Mouse (Mus musculus) monocyte, adult 2 months (primary cell): Measurements from ENCODE around the gene Ntm.

Experiments used
- DNase-seq, 2 experiments: peaks; one replicate each; pipeline ENCODE4 v3.0.0; 2022; ENCODE audit warnings: low spot score in 2 of 2, low read depth in 1 of 2

Ntm gene

GRCm38 (mm10) chr9:29514588-29515356 lies 448.2 kb downstream of the Ntm start:
- DNase-seq, result no peak

- DNase-seq, result no peak
These were observed 466.9 kb downstream of the Ntm start for GRCm38 (mm10) chr9:29496002-29496401.

DNA sequence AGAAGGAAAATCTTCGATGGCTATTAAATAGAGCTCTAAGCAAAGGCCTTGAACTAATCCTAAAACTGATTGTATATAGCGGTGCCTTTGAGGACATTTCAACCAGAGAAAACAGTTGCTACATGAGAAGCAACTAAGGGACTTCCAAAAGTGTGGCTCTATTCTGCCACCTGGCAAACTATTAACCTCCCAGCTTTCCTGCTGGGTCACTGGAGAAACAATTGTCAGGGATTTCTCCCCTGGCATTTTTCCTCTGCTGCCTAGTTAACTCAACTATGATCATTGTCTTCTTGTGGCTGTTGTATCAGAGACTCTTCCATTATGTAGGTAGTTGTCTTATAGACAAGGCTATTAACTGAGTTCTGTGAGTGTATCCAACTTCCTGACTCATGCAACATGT lies 480.7 kb downstream of the Ntm start:
- DNase-seq, result no peak

DNA sequence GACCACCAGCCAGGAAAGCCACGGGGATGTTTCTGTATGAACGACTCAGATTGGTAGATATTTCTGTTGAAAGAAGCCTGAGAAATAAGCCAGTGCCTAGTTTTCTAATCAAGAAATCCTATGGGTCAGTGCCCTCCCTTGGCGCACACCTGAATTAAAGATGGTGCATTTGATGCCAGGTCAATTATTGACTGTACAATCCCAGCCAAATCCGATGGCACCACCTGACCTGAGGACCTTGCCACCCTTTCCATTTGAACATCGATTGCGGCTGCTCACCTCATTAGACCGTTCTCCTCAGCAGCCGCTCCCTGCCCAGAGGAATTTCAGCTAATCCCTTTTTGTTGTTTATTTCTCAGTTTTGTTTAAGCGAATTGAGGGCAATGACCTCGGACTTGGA lies 483.9 kb downstream of the Ntm start:
- no peak for DNase-seq

DNA sequence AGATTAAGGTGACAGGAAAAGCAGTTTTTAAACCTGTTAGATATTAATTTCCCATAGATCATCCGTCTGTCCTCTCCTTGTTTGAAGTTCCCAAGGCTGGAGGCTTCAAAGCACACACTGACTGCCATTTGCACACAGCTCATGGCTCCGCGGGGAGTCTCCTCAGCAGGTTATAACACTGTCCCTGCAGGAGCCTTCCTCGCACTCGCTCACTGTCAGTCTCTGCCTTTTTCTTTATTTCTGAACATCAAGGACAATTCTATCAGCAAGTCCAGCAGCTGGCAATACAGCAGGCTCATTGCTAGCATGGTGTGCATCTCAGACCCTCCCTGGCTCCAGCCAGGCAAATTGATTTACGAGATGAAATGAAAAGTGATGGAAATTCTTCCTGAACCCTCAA lies 485.7 kb downstream of the Ntm start:
- no peak for DNase-seq

DNA sequence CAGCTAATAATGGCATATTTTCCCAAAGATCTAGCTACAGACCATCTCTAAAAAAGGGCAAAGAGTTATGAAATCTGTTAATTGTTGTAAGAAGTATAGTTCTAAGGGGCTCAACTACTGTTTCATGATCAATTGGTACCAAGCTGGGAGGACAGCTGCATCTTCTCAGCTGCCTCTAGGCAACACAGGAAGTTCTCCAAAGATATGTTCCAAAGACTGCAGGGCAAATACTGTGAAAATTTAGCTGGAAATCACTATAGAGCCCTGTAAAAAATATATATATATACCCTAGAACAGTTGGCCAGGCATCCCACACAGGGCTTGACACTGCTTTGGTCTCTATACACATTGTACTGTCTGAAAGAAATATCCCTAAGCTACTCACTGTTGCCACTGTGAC lies 489.5 kb downstream of the Ntm start:
- no peak for DNase-seq

- no peak for DNase-seq
These were observed 490.7 kb downstream of the Ntm start for GRCm38 (mm10) chr9:29472226-29472625.

- DNase-seq, result no peak
These were observed 498.2 kb downstream of the Ntm start for GRCm38 (mm10) chr9:29464756-29465155.

- no peak for DNase-seq
These were observed 499.9 kb downstream of the Ntm start for GRCm38 (mm10) chr9:29462970-29463593.

GRCm38 (mm10) chr9:29457976-29458572 lies 504.9 kb downstream of the Ntm start:
- no peak for DNase-seq

- DNase-seq, result no peak
These were observed 506.9 kb downstream of the Ntm start for GRCm38 (mm10) chr9:29456014-29456413.

- no peak for DNase-seq
These were observed 511.7 kb downstream of the Ntm start for GRCm38 (mm10) chr9:29451232-29451631.

DNA sequence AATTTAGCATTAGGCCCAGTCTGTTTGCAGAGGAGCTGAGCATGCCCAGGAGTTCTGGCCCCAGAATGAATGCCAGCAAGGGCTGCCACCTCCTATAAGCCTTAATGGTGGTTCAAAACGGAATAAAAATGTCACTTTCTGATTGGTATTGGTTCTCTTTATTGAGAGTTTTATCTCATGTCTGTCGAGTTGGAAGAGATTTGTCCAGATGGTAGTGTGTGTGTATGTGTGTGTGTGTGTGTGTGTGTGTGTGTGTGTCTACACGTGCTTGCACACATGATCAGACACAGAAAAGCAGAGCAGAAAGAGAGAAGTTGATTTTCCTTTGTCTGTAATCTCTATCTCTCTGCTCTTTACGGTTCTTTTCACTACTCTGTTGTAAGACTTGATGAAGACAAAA lies 518.9 kb downstream of the Ntm start:
- DNase-seq, result no peak

DNA sequence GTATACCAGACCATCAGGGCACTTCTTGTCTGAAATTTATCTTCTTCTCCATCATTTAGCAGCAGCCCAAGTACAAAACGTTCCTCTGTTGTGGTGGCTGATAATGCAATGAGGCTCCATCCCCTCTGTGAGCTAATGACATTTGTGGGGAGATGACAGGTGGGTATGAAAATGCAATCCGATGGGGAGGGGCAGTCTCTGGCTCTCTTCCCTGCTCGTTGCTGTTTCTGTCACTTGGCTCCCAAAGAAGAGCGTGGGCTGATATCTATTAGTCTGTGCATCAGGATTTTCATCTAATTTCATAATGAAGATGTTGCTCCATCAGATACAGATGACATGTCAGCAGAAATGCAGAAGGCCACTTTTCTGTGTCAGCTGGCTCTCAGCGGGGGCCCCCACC lies 523.5 kb downstream of the Ntm start:
- DNase-seq, result no peak

DNA sequence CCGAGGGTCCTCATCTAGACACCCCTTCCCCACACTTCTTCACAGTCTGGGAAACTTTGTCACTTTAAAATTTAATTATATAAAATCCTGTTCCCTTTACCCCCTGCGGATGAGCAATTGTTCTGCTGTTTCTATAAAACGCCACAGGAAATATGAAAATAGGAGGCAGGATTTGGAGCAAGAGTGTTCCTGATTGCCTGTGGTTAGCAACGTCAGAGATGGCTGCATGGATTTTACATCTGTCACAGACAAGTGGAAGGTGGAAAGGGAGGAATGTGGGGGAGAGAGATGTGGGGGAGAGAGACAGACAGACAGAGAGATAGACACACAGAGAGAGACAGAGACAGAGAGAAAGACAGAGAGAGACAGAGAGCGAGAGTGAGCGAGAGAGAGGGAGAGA lies 528.3 kb downstream of the Ntm start:
- DNase-seq, result no peak

GRCm38 (mm10) chr9:29433910-29434309 lies 529.0 kb downstream of the Ntm start:
- DNase-seq, result no peak

DNA sequence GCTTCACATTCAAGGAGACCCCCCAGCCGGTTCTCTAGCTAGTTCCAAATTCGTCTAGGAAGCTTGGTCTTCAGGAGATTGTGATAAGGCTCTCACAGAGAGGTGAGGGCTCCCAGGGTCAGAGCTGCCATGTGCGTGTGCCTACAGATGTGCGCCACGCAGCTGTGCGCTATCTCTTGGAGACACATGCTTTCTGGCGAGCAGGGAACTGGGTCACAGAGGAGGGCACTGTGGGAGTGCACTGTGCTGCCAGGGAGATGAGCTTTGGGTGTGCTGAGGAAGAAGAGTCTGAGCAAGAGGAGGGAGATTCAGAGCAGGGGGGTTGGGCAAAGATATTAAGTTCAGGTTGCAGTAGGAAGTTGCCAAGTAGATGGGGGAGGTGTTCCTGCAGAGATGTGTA lies 529.8 kb downstream of the Ntm start:
- no peak for DNase-seq

- DNase-seq, result no peak
These were observed 531.4 kb downstream of the Ntm start for GRCm38 (mm10) chr9:29431590-29431989.

DNA sequence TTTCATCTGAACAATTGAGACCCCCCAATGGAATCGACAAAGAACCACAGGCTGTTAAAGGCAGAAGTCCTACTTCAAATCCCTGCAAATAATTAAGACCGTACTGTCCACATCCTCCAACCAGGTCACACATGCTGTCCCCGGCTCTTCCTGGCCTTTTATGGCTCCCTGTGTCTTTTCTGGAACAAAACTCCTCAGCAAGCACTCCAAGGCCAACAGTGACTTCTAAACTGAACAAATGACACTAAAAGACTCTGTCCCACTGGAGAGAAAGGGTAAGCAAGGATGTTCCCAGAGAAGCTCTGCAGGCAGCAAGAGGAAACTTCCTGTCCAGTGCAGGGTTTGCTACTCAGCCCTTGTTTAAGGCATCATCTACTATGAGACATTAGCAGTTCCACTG lies 532.8 kb downstream of the Ntm start:
- DNase-seq, result no peak

- no peak for DNase-seq
These were observed 534.6 kb downstream of the Ntm start for GRCm38 (mm10) chr9:29428322-29428721.

DNA sequence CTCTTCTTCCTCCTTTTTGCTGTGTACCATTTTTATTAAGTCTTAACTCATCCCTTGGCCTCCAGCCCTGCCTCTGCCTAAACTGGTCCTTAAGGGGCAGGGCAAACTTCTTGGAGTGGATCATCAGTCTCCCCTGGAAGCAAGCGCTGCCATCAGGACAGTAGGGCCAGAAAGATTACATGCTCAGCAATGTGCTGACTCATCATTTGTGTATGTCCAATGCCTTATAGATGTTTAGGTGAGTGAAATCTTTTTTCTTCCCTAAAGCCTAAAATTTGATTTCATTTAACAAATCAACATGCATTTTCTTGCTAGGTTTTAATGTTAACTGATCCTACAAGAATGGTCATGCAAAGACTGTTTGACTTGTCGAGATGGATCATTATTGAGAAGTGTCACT lies 536.7 kb downstream of the Ntm start:
- no peak for DNase-seq

DNA sequence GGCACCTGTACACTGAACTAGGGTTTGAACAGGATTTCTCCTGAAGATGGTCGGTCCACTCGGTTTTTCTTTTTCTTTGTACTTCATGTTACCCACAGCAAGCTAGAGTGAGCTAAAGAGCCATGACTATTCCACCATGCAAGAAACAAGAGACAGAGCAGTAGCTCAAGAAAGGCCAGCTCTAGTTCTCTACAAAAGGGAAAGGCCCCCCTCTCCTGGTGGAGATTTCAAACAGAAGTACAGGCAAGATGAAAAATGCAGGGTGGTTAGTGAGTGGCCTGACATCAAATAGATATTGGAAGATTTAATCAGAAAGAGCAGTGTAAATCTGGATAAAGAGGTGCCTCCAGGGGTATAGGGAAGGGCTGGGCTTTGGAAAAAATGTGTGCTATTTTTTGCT lies 547.4 kb downstream of the Ntm start:
- no peak for DNase-seq

- no peak for DNase-seq
These were observed 549.8 kb downstream of the Ntm start for GRCm38 (mm10) chr9:29413126-29413525.
